Mouse (Mus musculus): Measurements from ENCODE around the gene Htr2b.

GRCm38 (mm10) chr1:86150929-86151328, 39.2 kb upstream of the Htr2b start:
- no peak for TF ChIP-seq CTCF (IDR thresholded peaks at IDR 0.05; ENCODE audit: extremely low read depth, insufficient read depth, low read length)
- TF ChIP-seq POLR2A (IDR thresholded peaks at IDR 0.05; ENCODE audit: extremely low read depth, insufficient read depth, low read length) = no peak

Data from cortical plate, adult 2 months (tissue).